Mouse (Mus musculus) CD8-positive naive resting alpha-beta T cell, adult 57 days (primary cell): ENCODE data around the gene Olfr1502. TPM values are rescaled to one million over a fixed set of nuclear protein-coding genes. Genes with fewer than 3 reads are reported as not detected.

Source experiments
- total RNA-seq: library from RNA; stranded (reverse); gene quantifications from one replicate; pipeline ENCODE4 v1.2.4, GENCODE M21; 2023

Olfr1502 gene
- total RNA-seq, result not detected

GRCm38 (mm10) chr19:13861495-13861894, at the start of gene Olfr1502:
Gene Olfr1502 (plus strand): TSS chr19:13861795.

GRCm38 (mm10) chr19:13819347-13819746, 42.2 kb upstream of the Olfr1502 start, which contains the start of gene Olfr1499:
Gene Olfr1499 (minus strand): TSS chr19:13819447.

GRCm38 (mm10) chr19:13830388-13830787, 31.2 kb upstream of the Olfr1502 start, which contains the start of gene Olfr1500:
Gene Olfr1500 (minus strand): TSS chr19:13830488.

GRCm38 (mm10) chr19:13850592-13850991, 11.0 kb upstream of the Olfr1502 start, which contains the start of gene Olfr1501:
Gene Olfr1501 (minus strand): TSS chr19:13850692.

GRCm38 (mm10) chr19:13897828-13898227, 36.2 kb downstream of the Olfr1502 start, which contains the start of gene Olfr1504:
Gene Olfr1504 (minus strand): TSS chr19:13897928.

Other genes starting within 250 kb of the Olfr1502 start
- gene Olfr1487, start 244.4 kb upstream of the Olfr1502 start, total RNA-seq, result not detected
- not detected for gene Olfr1489, start 230.2 kb upstream of the Olfr1502 start, total RNA-seq
- not detected for gene Olfr1490, start 210.7 kb upstream of the Olfr1502 start, total RNA-seq
- gene Olfr1491, start 164.5 kb upstream of the Olfr1502 start, total RNA-seq, result not detected
- gene Olfr1493-ps1, start 138.5 kb upstream of the Olfr1502 start, total RNA-seq, result not detected
- not detected for gene Olfr1494, start 122.1 kb upstream of the Olfr1502 start, total RNA-seq
- gene Olfr1495, start 97.2 kb upstream of the Olfr1502 start, total RNA-seq, result not detected
- not detected for gene Olfr1496, start 83.9 kb upstream of the Olfr1502 start, total RNA-seq
- not detected for gene Olfr1497, start 63.6 kb upstream of the Olfr1502 start, total RNA-seq
- not detected for gene Olfr1499, start 42.3 kb upstream of the Olfr1502 start, total RNA-seq
- gene Olfr1500, start 31.3 kb upstream of the Olfr1502 start, total RNA-seq, result not detected
- not detected for gene Olfr1501, start 11.1 kb upstream of the Olfr1502 start, total RNA-seq
- not detected for gene Olfr1504, start 36.1 kb downstream of the Olfr1502 start, total RNA-seq
- not detected for gene Olfr1505, start 51.7 kb downstream of the Olfr1502 start, total RNA-seq